Mouse (Mus musculus) spleen, adult 2 months (tissue): ENCODE measurements around the gene Nsg2. TPM values are rescaled to one million over a fixed set of nuclear protein-coding genes. Genes with fewer than 3 reads are reported as not detected.
"Not testable (repeated sequence)": the region's sequence is repeated elsewhere in the genome, so short reads cannot be mapped to it uniquely, and the experiment has no call there.

ENCODE experiments used
- DNase-seq, 2 experiments: peaks; one replicate each; pipeline versions ENCODE4 v3.0.0 to v3.0.0-alpha.2; 2012 to 2021; ENCODE audit warnings: low spot score in 2 of 2, low read depth in 1 of 2
- H3K27ac ChIP-seq: fragments of 200-500 bp; 2 replicates; pipeline ENCODE4 v1.5.1; 2012; ENCODE audit warnings: low read length, inconsistent platforms; ENCODE audit not compliant: insufficient read depth
- H3K27me3 ChIP-seq: fragments of 200-500 bp; 2 replicates; pipeline ENCODE4 v1.6.1; 2012; ENCODE audit warnings: mild to moderate bottlenecking, moderate library complexity, low read length, inconsistent platforms; ENCODE audit not compliant: control insufficient read depth, insufficient read depth
- H3K36me3 ChIP-seq: fragments of 200-500 bp; 2 replicates; pipeline ENCODE4 v1.6.1; 2012; ENCODE audit warnings: mild to moderate bottlenecking, low read length, inconsistent platforms; ENCODE audit not compliant: control insufficient read depth, insufficient read depth
- H3K4me1 ChIP-seq: fragments of 200-500 bp; 2 replicates; pipeline ENCODE4 v1.6.1; 2011; ENCODE audit warnings: inconsistent platforms; ENCODE audit not compliant: control insufficient read depth, insufficient read depth, insufficient read length
- H3K4me3 ChIP-seq: fragments of 200-500 bp; 2 replicates; pipeline ENCODE4 v1.5.1; 2011; ENCODE audit warnings: mild to moderate bottlenecking, inconsistent platforms; ENCODE audit not compliant: insufficient read depth, insufficient read length; ENCODE audit errors: extremely low read depth
- CTCF ChIP-seq: fragments of 200-500 bp; IDR thresholded peaks from 2 replicates; pipeline ENCODE4 v1.5.1; 2011; ENCODE audit warnings: mild to moderate bottlenecking, inconsistent platforms; ENCODE audit not compliant: insufficient read depth, insufficient read length, insufficient replicate concordance; ENCODE audit errors: extremely low read depth
- POLR2A ChIP-seq: fragments of 200-500 bp; IDR thresholded peaks from 2 replicates; pipeline ENCODE4 v1.6.1; 2011; ENCODE audit warnings: low read depth, low read length, inconsistent platforms
- WGBS: fragments of 180-500 bp; shearing (Covaris S2); methylation state at CpG from one replicate; pipeline ENCODE4 v1.1.7; 2018; 5-methylcytosine and 5-hydroxymethylcytosine counted together
- polyA plus RNA-seq: library from polyadenylated mRNA; depleted of rRNA; stranded (reverse); fragments of >200 nt; gene quantifications from 2 replicates; pipeline ENCODE4 v1.2.3, GENCODE M21; 2012

Gene Nsg2
- polyA plus RNA-seq, 1 experiment, result 14.6 TPM

GRCm38 (mm10) chr11:31999716-32000115 lies 547 bp upstream of the Nsg2 start:
- no peak for TF ChIP-seq POLR2A
- no peak for TF ChIP-seq CTCF
- Histone ChIP-seq H3K27ac (peak overlapping the region; percentile 50), H3K36me3 (no peaks in the 10 kb centered on the region), H3K27me3 (no peaks in the 10 kb centered on the region), H3K4me1 (peaks cover 7% of the 10 kb centered on the region; the same call in 1 of the 2 replicates), H3K4me3 (no peak overlapping the region)
- 59% methylated on average over 2 of the region's 2 CpGs for WGBS
- DNase-seq, result peak in 1 of 2 experiments; percentile 38

GRCm38 (mm10) chr11:32001181-32001910 lies 1.1 kb downstream of the Nsg2 start:
- no peak for TF ChIP-seq POLR2A
- no peak for TF ChIP-seq CTCF
- H3K27me3 ChIP-seq, result no peaks in the 10 kb centered on the region
- H3K4me1 ChIP-seq, result peaks cover 7% of the 10 kb centered on the region; the same call in 1 of the 2 replicates
- peak overlapping the region; percentile 24; the same call in 1 of the 2 replicates for H3K27ac ChIP-seq
- no peak for DNase-seq
- H3K4me3 ChIP-seq, result peak overlapping the region; percentile 48
- no peaks in the 10 kb centered on the region for H3K36me3 ChIP-seq
- WGBS, result 54% methylated on average over 11 of the region's 11 CpGs

DNA sequence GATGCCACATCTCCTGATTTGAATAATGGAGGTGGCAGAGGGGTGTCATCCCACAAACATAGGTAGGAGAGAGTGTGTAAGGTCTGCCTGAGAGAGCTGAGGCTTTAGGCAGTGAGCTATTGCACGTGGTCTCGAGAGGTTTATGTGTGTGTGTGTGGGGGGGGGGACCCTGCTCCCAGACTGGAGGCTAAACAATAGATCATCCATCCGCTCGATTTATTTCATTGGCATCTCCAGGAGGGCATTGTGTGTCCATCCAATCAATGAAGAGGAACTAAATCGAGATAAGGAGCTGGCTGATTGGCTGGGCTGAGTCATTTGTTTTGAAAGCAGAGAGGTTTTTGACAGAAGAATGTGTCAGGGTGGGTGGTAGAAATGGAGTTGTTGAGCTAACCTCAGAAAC lies 2.4 kb downstream of the Nsg2 start:
- Histone ChIP-seq H3K4me3 (no peak overlapping the region), H3K27me3 (no peaks in the 10 kb centered on the region), H3K4me1 (peaks cover 7% of the 10 kb centered on the region; the same call in 1 of the 2 replicates), H3K36me3 (no peaks in the 10 kb centered on the region), H3K27ac (no peak overlapping the region)
- TF ChIP-seq POLR2A (no peak), CTCF (no peak)
- 53% methylated on average over 5 of the region's 5 CpGs for WGBS
- no peak for DNase-seq

- H3K4me1 ChIP-seq, result peaks cover 10% of the 10 kb centered on the region
- H3K36me3 ChIP-seq, H3K27ac ChIP-seq, DNase-seq, H3K27me3 ChIP-seq, H3K4me3 ChIP-seq: not testable (repeated sequence)
- WGBS, result 82% methylated on average over 3 of the region's 3 CpGs
These were observed 7.8 kb downstream of the Nsg2 start for GRCm38 (mm10) chr11:32008049-32008448.

DNA sequence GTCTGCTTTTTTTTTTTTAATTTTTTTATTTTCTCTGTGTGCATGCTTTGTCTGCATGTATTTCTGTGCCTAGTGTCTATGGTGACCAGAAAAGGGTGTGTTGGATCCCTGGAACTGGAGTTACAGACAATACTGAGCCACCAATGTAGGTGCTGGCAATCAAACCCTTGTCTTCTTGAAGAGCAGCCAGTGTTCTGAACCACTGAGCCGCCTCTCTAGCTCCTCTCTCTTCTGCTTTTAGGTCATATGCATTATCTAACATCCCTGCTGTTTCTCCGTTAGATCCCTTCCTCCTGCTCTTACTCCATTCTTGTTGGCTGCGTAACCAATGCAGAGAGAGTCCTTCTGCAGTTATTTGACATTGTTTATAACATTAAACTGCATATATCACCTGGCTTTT lies 8.6 kb downstream of the Nsg2 start:
- 87% methylated on average over 3 of the region's 3 CpGs for WGBS
- Histone ChIP-seq H3K36me3 (no peaks in the 10 kb centered on the region), H3K4me3 (no peak overlapping the region), H3K27ac (no peak overlapping the region), H3K27me3 (no peaks in the 10 kb centered on the region), H3K4me1 (peaks cover 12% of the 10 kb centered on the region)
- TF ChIP-seq POLR2A (no peak), CTCF (no peak)
- no peak for DNase-seq

DNA sequence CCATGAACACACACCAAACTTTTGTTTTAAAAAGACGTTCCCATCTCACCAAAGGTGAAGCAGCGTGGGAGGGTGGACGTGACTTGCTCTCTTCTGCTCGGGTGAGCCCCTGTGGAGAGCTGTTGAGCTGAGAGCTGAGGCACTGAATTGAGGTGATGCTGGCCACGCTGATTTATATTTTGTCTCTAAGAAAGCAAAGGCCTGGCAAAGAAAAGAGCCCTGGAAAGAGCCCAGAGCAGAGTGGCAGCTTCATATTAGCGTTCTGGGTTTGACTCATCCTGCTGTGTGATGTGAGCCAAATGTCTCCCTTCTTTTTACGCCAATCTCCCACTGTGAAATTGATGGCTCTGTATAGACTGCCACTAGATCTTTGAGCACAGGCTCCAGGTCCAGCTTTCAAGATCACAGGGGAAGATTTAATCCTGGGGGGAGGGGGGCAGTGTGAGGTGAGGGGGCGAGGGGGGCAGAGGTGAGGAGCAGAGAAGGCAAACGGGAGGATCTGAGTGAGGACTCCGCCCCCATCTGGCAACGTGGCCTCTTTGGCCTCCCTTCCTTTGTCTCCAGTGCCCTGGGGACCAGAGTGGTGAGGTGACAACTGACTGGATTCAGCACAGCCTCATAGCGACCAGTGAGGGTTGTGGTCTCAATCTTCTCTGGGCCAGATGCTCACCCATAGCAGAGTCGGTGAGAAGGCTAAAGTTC lies 9.8 kb downstream of the Nsg2 start:
- Histone ChIP-seq H3K4me1 (peaks cover 15% of the 10 kb centered on the region), H3K27me3 (no peaks in the 10 kb centered on the region), H3K4me3 (no peak overlapping the region), H3K36me3 (no peaks in the 10 kb centered on the region), H3K27ac (peak overlapping the region; percentile 13; the same call in 1 of the 2 replicates)
- WGBS, result 49% methylated on average over 13 of the region's 13 CpGs
- TF ChIP-seq POLR2A, result no peak
- no peak for TF ChIP-seq CTCF
- no peak for DNase-seq

GRCm38 (mm10) chr11:32010663-32010970 lies 10.4 kb downstream of the Nsg2 start:
- H3K4me3 ChIP-seq, result no peak overlapping the region
- 41% methylated on average over 5 of the region's 5 CpGs for WGBS
- H3K27ac ChIP-seq, result peak overlapping the region; percentile 13; the same call in 1 of the 2 replicates
- peaks cover 16% of the 10 kb centered on the region for H3K4me1 ChIP-seq
- peak in 1 of 2 experiments; percentile 32 for DNase-seq
- no peaks in the 10 kb centered on the region for H3K27me3 ChIP-seq
- no peak for TF ChIP-seq CTCF
- no peak for TF ChIP-seq POLR2A
- H3K36me3 ChIP-seq, result no peaks in the 10 kb centered on the region
